Mouse (Mus musculus): ENCODE measurements at regions not wholly inside any gene's neighbourhood (a gene's known extent, or its start where the extent isn't known, plus 50 kb on each side); places are given as distances from the start of the nearest gene placed in this dataset.
A peak's percentile ranks its signal among the peaks of the same experiment; 100 is the strongest.

DNA sequence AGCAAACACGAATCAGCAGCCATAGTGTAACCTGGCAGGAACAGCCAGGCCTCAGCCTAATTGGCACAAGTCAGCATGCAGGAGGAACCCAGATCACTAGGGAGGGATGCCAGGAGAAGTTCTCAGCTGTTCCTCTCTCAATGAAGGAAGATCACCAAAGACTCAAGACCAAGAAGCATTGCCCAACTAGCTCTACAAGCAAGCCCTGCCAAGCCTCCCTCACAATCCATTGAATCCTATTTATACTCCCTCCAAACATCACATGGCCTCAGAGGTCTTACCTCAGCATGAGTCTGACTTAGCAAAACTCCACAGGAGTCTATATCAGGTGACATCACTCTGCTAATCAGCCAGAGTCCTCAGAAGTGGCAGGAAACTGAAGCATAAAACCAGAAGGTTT, 135.1 kb downstream of the Rbm43 start:
- no peak for DNase-seq (ENCODE audit: low spot score in 2 of 2)

DNA sequence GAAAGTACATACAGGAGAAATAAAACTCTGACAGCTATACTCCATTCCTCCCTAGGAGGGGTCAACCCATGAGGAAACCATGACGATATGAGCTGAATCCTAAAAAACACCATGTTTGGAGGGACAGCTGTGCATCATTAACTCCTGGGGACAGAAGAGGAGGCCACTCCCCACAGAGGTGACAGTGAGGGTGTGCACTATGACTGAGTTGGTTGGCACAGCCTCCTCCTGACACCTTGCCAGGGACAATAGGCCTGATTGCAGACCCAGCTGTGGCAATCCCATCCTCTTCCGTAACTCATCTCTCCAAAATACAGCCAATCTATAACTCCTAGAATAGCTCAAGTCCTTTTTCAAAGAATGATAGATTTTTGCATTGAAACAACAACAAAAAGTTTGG, 112.0 kb downstream of the Rbm43 start:
- DNase-seq (ENCODE audit: low spot score in 2 of 2): no peak

GRCm38 (mm10) chr2:51830286-51830944, 104.5 kb downstream of the Rbm43 start:
- DNase-seq (ENCODE audit: low spot score in 2 of 2): peak; percentile 38 to 67

DNA sequence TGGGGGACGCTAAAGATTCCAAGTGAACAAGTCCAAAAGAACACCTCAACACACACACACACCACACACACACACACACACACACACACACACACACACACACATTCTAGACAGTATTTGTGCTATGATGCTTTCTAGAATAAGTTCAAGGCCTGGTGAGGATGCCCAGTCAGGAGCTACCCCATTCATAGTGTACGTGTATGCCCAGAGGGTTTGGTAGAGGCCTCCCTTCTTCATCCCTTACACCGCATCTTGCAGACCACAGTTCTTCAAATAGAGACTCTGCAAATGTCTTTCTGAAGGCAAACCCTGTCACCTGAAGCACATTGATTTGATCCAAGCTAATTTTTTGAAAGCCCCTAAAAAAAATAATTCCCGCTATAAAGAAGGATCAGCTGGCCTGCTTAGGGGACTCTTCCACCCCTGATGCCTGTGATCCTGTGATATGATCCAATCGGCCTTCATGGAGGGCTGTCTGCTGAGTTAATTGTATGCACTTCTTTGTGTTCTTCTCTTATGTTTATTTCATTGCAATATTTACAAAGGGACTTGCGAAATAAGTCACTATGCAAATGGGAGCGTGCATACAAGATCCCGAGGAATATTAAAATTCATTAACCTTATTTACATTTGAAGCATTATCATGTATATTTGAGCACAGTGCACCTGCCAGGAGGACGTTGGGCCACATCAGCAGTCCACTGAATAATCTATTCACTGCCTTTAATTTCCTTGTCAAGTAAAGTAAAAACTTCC, 103.8 kb downstream of the Rbm43 start:
- no peak for DNase-seq (ENCODE audit: low spot score in 2 of 2)

- no peak for DNase-seq (ENCODE audit: low spot score in 2 of 2)
Measured at GRCm38 (mm10) chr2:51837864-51838263, 97.1 kb downstream of the Rbm43 start.

- DNase-seq (ENCODE audit: low spot score in 2 of 2): no peak
Measured at GRCm38 (mm10) chr2:51840808-51841207, 94.2 kb downstream of the Rbm43 start.

DNA sequence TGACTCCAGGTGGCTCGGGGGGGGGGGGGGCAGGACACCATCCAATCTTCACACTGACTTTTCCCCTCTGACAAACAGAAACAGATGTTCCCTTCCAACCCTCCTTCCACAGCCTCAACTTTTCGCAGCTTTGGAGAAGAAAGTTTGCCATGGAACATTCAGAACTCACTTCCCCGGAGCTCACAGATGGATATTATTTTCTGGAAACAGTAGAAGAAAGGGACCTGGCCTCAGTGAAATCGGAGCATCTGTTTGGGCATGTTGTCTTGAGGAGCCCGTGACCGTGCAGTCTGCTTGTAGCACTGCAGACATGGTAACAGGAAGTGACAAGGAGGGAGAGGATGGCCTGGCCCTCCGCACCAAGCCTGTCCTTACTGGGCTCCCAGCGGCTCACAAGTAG, 90.1 kb downstream of the Rbm43 start:
- no peak for DNase-seq (ENCODE audit: low spot score in 2 of 2)

GRCm38 (mm10) chr2:51847556-51847955, 87.4 kb downstream of the Rbm43 start:
- no peak for DNase-seq (ENCODE audit: low spot score in 2 of 2)

- no peak for DNase-seq (ENCODE audit: low spot score in 2 of 2)
Measured at GRCm38 (mm10) chr2:51847964-51848363, 87.0 kb downstream of the Rbm43 start.

DNA sequence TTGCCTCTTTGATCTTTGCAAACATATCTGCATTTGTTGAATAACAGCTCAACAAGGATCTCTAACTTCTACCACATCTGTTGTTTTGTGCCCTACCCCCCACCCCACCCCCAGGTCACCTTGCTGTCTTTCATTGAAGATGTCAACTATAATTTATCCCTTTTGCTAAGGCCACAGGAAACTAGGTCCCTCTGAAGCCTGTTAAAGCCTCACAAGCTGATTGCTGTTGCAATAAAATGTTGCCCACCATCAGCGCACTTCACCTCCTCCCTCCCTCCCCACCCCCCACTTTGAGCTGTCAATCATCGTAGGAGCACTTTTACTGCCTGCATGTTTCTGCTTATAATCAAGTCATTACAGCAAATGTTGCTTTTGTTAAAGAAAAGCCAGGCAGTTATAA, 86.5 kb downstream of the Rbm43 start:
- no peak for DNase-seq (ENCODE audit: low spot score in 2 of 2)

GRCm38 (mm10) chr2:51850581-51850980, 84.4 kb downstream of the Rbm43 start:
- DNase-seq (ENCODE audit: low spot score in 2 of 2): no peak

DNA sequence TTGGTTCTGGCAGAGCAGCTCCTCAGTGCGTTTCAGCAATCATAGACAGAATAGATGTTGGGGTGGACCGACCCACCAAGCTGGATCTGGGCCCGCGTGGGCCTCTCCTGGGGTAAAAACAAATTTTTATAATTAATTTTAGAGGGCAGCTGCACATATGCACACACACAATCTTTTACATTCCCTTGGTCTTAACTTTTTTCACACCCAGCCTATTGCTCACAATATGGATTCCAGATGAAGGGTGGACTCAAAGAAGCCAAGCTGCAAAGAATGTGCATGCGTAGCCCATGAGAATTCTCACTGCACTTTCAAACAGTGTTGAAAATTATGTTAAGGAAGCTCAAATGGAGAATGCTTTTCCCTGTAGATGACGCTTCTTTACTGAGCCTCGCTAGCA, 83.3 kb downstream of the Rbm43 start:
- DNase-seq (ENCODE audit: low spot score in 2 of 2): no peak

GRCm38 (mm10) chr2:51857226-51857625, 77.7 kb downstream of the Rbm43 start:
- no peak for DNase-seq (ENCODE audit: low spot score in 2 of 2)

- no peak for DNase-seq (ENCODE audit: low spot score in 2 of 2)
Measured at GRCm38 (mm10) chr2:51866045-51866444, 68.9 kb downstream of the Rbm43 start.

GRCm38 (mm10) chr2:51868878-51869510, 66.0 kb downstream of the Rbm43 start:
- DNase-seq (ENCODE audit: low spot score in 2 of 2): no peak

- DNase-seq (ENCODE audit: low spot score in 2 of 2): no peak
Measured at GRCm38 (mm10) chr2:51871571-51871970, 63.4 kb downstream of the Rbm43 start.

All from right cerebral cortex, adult 2 months (tissue).